Mouse (Mus musculus) lung, embryonic 14.5 days (tissue): ENCODE results near the gene Hmg20a. TPM values are rescaled to one million over a fixed set of nuclear protein-coding genes. Genes with fewer than 3 reads are reported as not detected.

ENCODE experiments used
- ATAC-seq: fragments of 200-750 bp; cut with Nextera tagmentation; 2 replicates; pipeline ENCODE4 v1.8.0; 2017; ENCODE audit warnings: mild to moderate bottlenecking, moderate TSS enrichment, moderate library complexity; ENCODE audit not compliant: insufficient read depth
- DNase-seq: peaks from one replicate; pipeline ENCODE4 v3.0.0-alpha.2; 2015
- H3K27ac ChIP-seq: fragments of 300-500 bp; sonication (generic); 2 replicates; pipeline ENCODE4 v1.5.1; 2014; ENCODE audit warnings: low read depth, mild to moderate bottlenecking, moderate library complexity
- H3K27me3 ChIP-seq: fragments of 300-500 bp; sonication (generic); 2 replicates; pipeline ENCODE4 v1.6.1; 2014; ENCODE audit warnings: low read length, control low read depth; ENCODE audit not compliant: insufficient read depth
- H3K36me3 ChIP-seq: fragments of 300-500 bp; sonication (generic); 2 replicates; pipeline ENCODE4 v1.6.1; 2014; ENCODE audit warnings: control low read depth; ENCODE audit not compliant: insufficient read depth
- H3K4me1 ChIP-seq: fragments of 300-500 bp; sonication (generic); 2 replicates; pipeline ENCODE4 v1.6.1; 2014; ENCODE audit warnings: antibody characterized with exemption, control low read depth; ENCODE audit not compliant: insufficient read depth
- H3K4me2 ChIP-seq: fragments of 300-500 bp; sonication (generic); 2 replicates; pipeline ENCODE4 v1.6.1; 2014; ENCODE audit warnings: mild to moderate bottlenecking
- H3K4me3 ChIP-seq: fragments of 300-500 bp; sonication (generic); 2 replicates; pipeline ENCODE4 v1.5.1; 2014; ENCODE audit warnings: low read depth, low read length
- H3K9ac ChIP-seq: fragments of 300-500 bp; sonication (generic); 2 replicates; pipeline ENCODE4 v1.6.1; 2014
- H3K9me3 ChIP-seq: fragments of 300-500 bp; sonication (generic); 2 replicates; pipeline ENCODE4 v1.6.1; 2016; ENCODE audit warnings: low read depth, low read length, control low read depth
- CTCF ChIP-seq: IDR thresholded peaks from 2 replicates; pipeline ENCODE4 v1.5.1; 2016; ENCODE audit warnings: antibody characterized with exemption, low read depth
- WGBS: fragments of 180-500 bp; shearing (Covaris S2); extraction: QIAGEN DNeasy Blood & Tissue Kit; methylation state at CpG from one replicate; pipeline ENCODE4 v1.1.7; 2014; 5-methylcytosine and 5-hydroxymethylcytosine counted together
- polyA plus RNA-seq: library from polyadenylated mRNA; unstranded; fragments of >200 nt; fragmentation: Nextera tagmentation; extraction: Ambion mirVana; gene quantifications from 2 replicates; pipeline ENCODE4 v1.2.1, GENCODE M21; 2014

Gene Hmg20a
- polyA plus RNA-seq, 1 experiment from 2014 or later, result 60.0 TPM

GRCm38 (mm10) chr9:56439699-56440098 lies 21.3 kb downstream of the Hmg20a start:
- no peak overlapping the region for H3K4me3 ChIP-seq
- H3K4me2 ChIP-seq, result no peak overlapping the region
- no peak for ATAC-seq
- H3K27me3 ChIP-seq, result no peaks in the 10 kb centered on the region
- no peaks in the 10 kb centered on the region for H3K36me3 ChIP-seq
- no peak for TF ChIP-seq CTCF
- 68% methylated on average over 7 of the region's 7 CpGs for WGBS
- H3K4me1 ChIP-seq, result no peaks in the 10 kb centered on the region
- DNase-seq, result no peak
- no peaks in the 10 kb centered on the region for H3K9me3 ChIP-seq
- no peak overlapping the region for H3K9ac ChIP-seq
- H3K27ac ChIP-seq, result no peak overlapping the region

DNA sequence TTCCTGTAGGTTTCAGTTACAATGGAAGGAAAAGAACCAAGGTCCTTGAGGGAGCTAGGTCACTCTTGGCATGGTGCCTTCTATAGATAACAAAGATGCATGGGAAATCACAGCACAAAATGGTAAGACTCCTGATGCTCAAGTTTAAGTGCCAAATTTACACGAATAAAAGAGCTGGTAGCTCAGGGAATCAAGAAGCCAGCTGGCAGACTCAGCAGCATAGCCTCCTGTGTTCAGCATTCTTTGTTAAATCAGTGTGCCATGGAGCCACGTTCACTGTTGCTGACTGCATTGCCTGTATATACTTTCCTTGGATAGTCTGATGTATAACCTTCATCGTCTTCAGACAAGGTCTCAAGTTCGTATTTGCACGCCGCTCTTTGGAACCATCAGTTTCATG lies 33.2 kb downstream of the Hmg20a start:
- ATAC-seq, result no peak

DNA sequence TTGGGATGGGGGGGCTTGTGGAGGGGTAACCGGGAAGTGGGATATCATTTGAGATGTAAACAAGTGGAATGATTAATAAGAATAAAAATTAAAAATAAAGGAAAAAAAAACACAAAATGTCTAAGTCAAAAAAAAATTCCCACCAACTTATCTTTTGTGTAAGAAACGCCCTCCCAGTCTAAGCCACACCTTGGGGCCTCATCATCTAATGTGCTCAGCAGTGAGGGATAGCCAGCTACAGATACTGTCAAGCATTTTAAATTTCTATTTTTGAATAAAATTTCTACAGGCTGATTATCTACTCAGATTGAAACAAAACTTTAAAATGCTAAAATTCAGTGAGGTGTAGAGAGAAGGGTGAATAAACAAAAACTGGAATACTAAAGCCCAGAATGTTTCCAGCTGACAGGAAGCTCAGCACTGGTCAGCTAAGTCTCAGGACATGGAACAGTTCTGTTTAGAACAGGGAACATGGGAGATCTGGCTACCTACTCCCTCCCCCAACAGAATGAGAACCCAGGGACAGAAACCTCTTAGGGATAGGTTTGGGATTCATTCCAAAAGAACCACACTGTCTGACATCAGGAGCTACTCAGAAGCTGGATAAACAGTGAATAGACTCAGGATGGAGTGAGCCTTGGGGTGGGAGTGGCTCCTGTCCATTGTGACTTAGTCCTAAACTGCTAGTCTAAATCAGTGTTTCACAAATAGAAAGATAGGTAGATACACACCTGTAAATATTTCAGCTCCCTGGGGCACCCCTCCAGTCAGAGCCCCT lies 34.8 kb downstream of the Hmg20a start:
- TF ChIP-seq CTCF, result no peak
- no peak overlapping the region for H3K4me2 ChIP-seq
- no peaks in the 10 kb centered on the region for H3K9me3 ChIP-seq
- H3K9ac ChIP-seq, result no peak overlapping the region
- DNase-seq (no peak), ATAC-seq (no peak)
- no peak overlapping the region for H3K27ac ChIP-seq
- no peak overlapping the region for H3K4me3 ChIP-seq
- 0 out of 2 replicates have a peak, but pooled peaks cover 4% of the 10 kb centered on the region for H3K4me1 ChIP-seq
- H3K36me3 ChIP-seq, result peaks cover 9% of the 10 kb centered on the region; the same call in 1 of the 2 replicates
- 54% methylated on average over 2 of the region's 2 CpGs for WGBS
- no peaks in the 10 kb centered on the region for H3K27me3 ChIP-seq

More for the DNA sequence above, 33.2 kb downstream of the Hmg20a start:
- H3K9ac ChIP-seq, result no peak overlapping the region
- peak; percentile 31 for DNase-seq
- H3K4me1 ChIP-seq, result 0 out of 2 replicates have a peak, but pooled peaks cover 4% of the 10 kb centered on the region
- no peak overlapping the region for H3K4me3 ChIP-seq
- no peak for TF ChIP-seq CTCF
- no peak overlapping the region for H3K4me2 ChIP-seq
- peaks cover 15% of the 10 kb centered on the region; the same call in 1 of the 2 replicates for H3K36me3 ChIP-seq
- 69% methylated on average over 6 of the region's 6 CpGs for WGBS
- H3K27ac ChIP-seq, result no peak overlapping the region
- H3K9me3 ChIP-seq, result no peaks in the 10 kb centered on the region
- H3K27me3 ChIP-seq, result no peaks in the 10 kb centered on the region

- H3K9ac ChIP-seq, result no peak overlapping the region
- WGBS, result 95% methylated on average over 3 of the region's 3 CpGs
- no peaks in the 10 kb centered on the region for H3K27me3 ChIP-seq
- H3K27ac ChIP-seq, result no peak overlapping the region
- H3K9me3 ChIP-seq, result no peaks in the 10 kb centered on the region
- no peak overlapping the region for H3K4me3 ChIP-seq
- ATAC-seq, result no peak
- no peak for DNase-seq
- H3K36me3 ChIP-seq, result 0 out of 2 replicates have a peak, but pooled peaks cover 2% of the 10 kb centered on the region
- H3K4me2 ChIP-seq, result no peak overlapping the region
- TF ChIP-seq CTCF, result no peak
- H3K4me1 ChIP-seq, result 0 out of 2 replicates have a peak, but pooled peaks cover 4% of the 10 kb centered on the region
Observed at GRCm38 (mm10) chr9:56456426-56456825, 38.0 kb downstream of the Hmg20a start.

GRCm38 (mm10) chr9:56460987-56461386 lies 42.6 kb downstream of the Hmg20a start:
- Histone ChIP-seq H3K4me1 (peaks cover 33% of the 10 kb centered on the region), H3K27me3 (no peaks in the 10 kb centered on the region), H3K36me3 (0 out of 2 replicates have a peak, but pooled peaks cover 2% of the 10 kb centered on the region), H3K4me2 (no peak overlapping the region), H3K9me3 (no peaks in the 10 kb centered on the region), H3K9ac (no peak overlapping the region), H3K27ac (no peak overlapping the region), H3K4me3 (no peak overlapping the region)
- TF ChIP-seq CTCF, result no peak
- DNase-seq (no peak), ATAC-seq (no peak)
- 71% methylated on average over 5 of the region's 5 CpGs for WGBS

GRCm38 (mm10) chr9:56462606-56463005 lies 44.2 kb downstream of the Hmg20a start:
- DNase-seq (peak; percentile 12), ATAC-seq (no peak)
- Histone ChIP-seq H3K4me3 (no peak overlapping the region), H3K4me1 (peaks cover 37% of the 10 kb centered on the region), H3K9me3 (no peaks in the 10 kb centered on the region), H3K27me3 (no peaks in the 10 kb centered on the region), H3K9ac (no peak overlapping the region), H3K4me2 (no peak overlapping the region), H3K27ac (peak overlapping the region; percentile 88), H3K36me3 (0 out of 2 replicates have a peak, but pooled peaks cover 4% of the 10 kb centered on the region)
- TF ChIP-seq CTCF, result no peak
- WGBS, result 67% methylated on average over 1 of the region's 1 CpGs

- no peak for TF ChIP-seq CTCF
- H3K4me2 ChIP-seq, result peak overlapping the region; percentile 31; the same call in 1 of the 2 replicates
- peak overlapping the region; percentile 88 for H3K27ac ChIP-seq
- no peak overlapping the region for H3K4me3 ChIP-seq
- H3K9ac ChIP-seq, result no peak overlapping the region
- H3K4me1 ChIP-seq, result peaks cover 37% of the 10 kb centered on the region
- no peaks in the 10 kb centered on the region for H3K9me3 ChIP-seq
- ATAC-seq, result no peak
- DNase-seq, result no peak
- WGBS, result 75% methylated on average over 2 of the region's 2 CpGs
- peaks cover 9% of the 10 kb centered on the region; the same call in 1 of the 2 replicates for H3K36me3 ChIP-seq
- H3K27me3 ChIP-seq, result no peaks in the 10 kb centered on the region
Observed at GRCm38 (mm10) chr9:56463046-56463445, 44.6 kb downstream of the Hmg20a start.
